Mouse (Mus musculus) liver, adult 2 months (tissue): Measurements from ENCODE around the gene Crispld2. TPM values are rescaled to one million over a fixed set of nuclear protein-coding genes. Genes with fewer than 3 reads are reported as not detected.

Experiments
- DNase-seq: peaks from one replicate; pipeline ENCODE4 v3.0.0-alpha.2; 2011; ENCODE audit warnings: low read depth, low spot score; ENCODE audit errors: extremely low read depth
- H3K27ac ChIP-seq: fragments of 200-500 bp; replicated peaks from 2 replicates; pipeline ENCODE4 v1.5.1; 2012; ENCODE audit warnings: low read depth, mild to moderate bottlenecking, control low read depth, inconsistent platforms, low read length; ENCODE audit not compliant: insufficient read depth
- H3K27me3 ChIP-seq: fragments of 200-500 bp; 2 replicates; pipeline ENCODE4 v1.6.1; 2012; ENCODE audit warnings: mild to moderate bottlenecking, moderate library complexity, low read length, inconsistent platforms; ENCODE audit not compliant: control insufficient read depth, insufficient read depth
- H3K36me3 ChIP-seq: fragments of 200-500 bp; 2 replicates; pipeline ENCODE4 v1.6.1; 2012; ENCODE audit warnings: low read length, inconsistent platforms; ENCODE audit not compliant: control insufficient read depth, insufficient read depth
- H3K4me1 ChIP-seq: fragments of 200-500 bp; 2 replicates; pipeline ENCODE4 v1.6.1; 2011; ENCODE audit warnings: low read length; ENCODE audit not compliant: control insufficient read depth, insufficient read depth
- H3K4me3 ChIP-seq: fragments of 200-500 bp; 2 replicates; pipeline ENCODE4 v1.5.1; 2011; ENCODE audit warnings: low read depth, mild to moderate bottlenecking, control low read depth, low read length, moderate library complexity; ENCODE audit not compliant: insufficient read depth
- H3K79me2 ChIP-seq: fragments of 200-500 bp; 2 replicates; pipeline ENCODE4 v1.6.1; 2012; ENCODE audit warnings: inconsistent platforms, mild to moderate bottlenecking, low read length, moderate library complexity; ENCODE audit not compliant: control insufficient read depth, insufficient read depth
- H3K9ac ChIP-seq: fragments of 200-500 bp; 2 replicates; pipeline ENCODE4 v1.6.1; 2012; ENCODE audit warnings: low read depth, mild to moderate bottlenecking, control low read depth, inconsistent platforms, low read length
- CTCF ChIP-seq: fragments of 200-500 bp; IDR thresholded peaks from 2 replicates; pipeline ENCODE4 v1.5.1; 2011; ENCODE audit warnings: low read depth, low read length, control low read depth
- POLR2A ChIP-seq: fragments of 200-500 bp; IDR thresholded peaks from 2 replicates; pipeline ENCODE4 v1.6.1; 2011; ENCODE audit warnings: low read length, control low read depth; ENCODE audit not compliant: insufficient read depth; ENCODE audit errors: extremely low read depth
- whole genome bisulfite sequencing: fragments of 180-500 bp; shearing (Covaris S2); methylation state at CpG from one replicate; pipeline ENCODE4 v1.1.7; 2018; 5-methylcytosine and 5-hydroxymethylcytosine counted together
- polyA plus RNA-seq: library from polyadenylated mRNA; depleted of rRNA; stranded (reverse); fragments of >200 nt; gene quantifications from 2 replicates; pipeline ENCODE4 v1.2.3, GENCODE M21; 2012
- total RNA-seq: library from RNA; depleted of rRNA; stranded (reverse); fragments of >200 nt; gene quantifications from 2 replicates; pipeline ENCODE4 v1.2.3, GENCODE M21; 2014

Crispld2 gene
- total and polyA plus RNA-seq, 2 experiments: 0.28 to 0.72 TPM

- no peaks in the 10 kb centered on the region for H3K79me2 ChIP-seq
- H3K36me3 ChIP-seq: no peaks in the 10 kb centered on the region
- H3K27me3 ChIP-seq: no peaks in the 10 kb centered on the region
- no peaks in the 10 kb centered on the region for H3K4me1 ChIP-seq
- H3K27ac ChIP-seq: no peak overlapping the region
- no peak overlapping the region for H3K9ac ChIP-seq
- 87% methylated on average over 8 of the region's 8 CpGs for WGBS
- TF ChIP-seq POLR2A (no peak), CTCF (no peak)
- no peak for DNase-seq
- no peak overlapping the region for H3K4me3 ChIP-seq
These were observed 45.4 kb downstream of the Crispld2 start for GRCm38 (mm10) chr8:120037611-120038010.

- TF ChIP-seq POLR2A: no peak
- TF ChIP-seq CTCF: no peak
- 93% methylated on average over 12 of the region's 12 CpGs for WGBS
- H3K27me3 ChIP-seq: no peaks in the 10 kb centered on the region
These were observed 46.5 kb downstream of the Crispld2 start for GRCm38 (mm10) chr8:120038741-120039140.

GRCm38 (mm10) chr8:120039313-120039919, 47.2 kb downstream of the Crispld2 start:
- Histone ChIP-seq H3K4me1 (no peaks in the 10 kb centered on the region), H3K36me3 (no peaks in the 10 kb centered on the region), H3K27me3 (no peaks in the 10 kb centered on the region), H3K27ac (no peak overlapping the region), H3K9ac (no peak overlapping the region), H3K4me3 (no peak overlapping the region), H3K79me2 (no peaks in the 10 kb centered on the region)
- DNase-seq: no peak
- WGBS: 84% methylated on average over 11 of the region's 11 CpGs
- no peak for TF ChIP-seq POLR2A
- TF ChIP-seq CTCF: no peak

More at GRCm38 (mm10) chr8:120038741-120039140, 46.5 kb downstream of the Crispld2 start:
- Histone ChIP-seq H3K79me2 (no peaks in the 10 kb centered on the region), H3K4me3 (no peak overlapping the region), H3K36me3 (no peaks in the 10 kb centered on the region), H3K4me1 (no peaks in the 10 kb centered on the region), H3K9ac (no peak overlapping the region), H3K27ac (no peak overlapping the region)
- DNase-seq: no peak

- peak; percentile 62 for DNase-seq
- no peak overlapping the region for H3K27ac ChIP-seq
- H3K4me3 ChIP-seq: no peak overlapping the region
- H3K27me3 ChIP-seq: no peaks in the 10 kb centered on the region
- no peak for TF ChIP-seq POLR2A
- TF ChIP-seq CTCF: no peak
- H3K9ac ChIP-seq: no peak overlapping the region
- no peaks in the 10 kb centered on the region for H3K36me3 ChIP-seq
- 63% methylated on average over 1 of the region's 1 CpGs for WGBS
- H3K79me2 ChIP-seq: no peaks in the 10 kb centered on the region
- H3K4me1 ChIP-seq: no peaks in the 10 kb centered on the region
These were observed 48.6 kb downstream of the Crispld2 start for GRCm38 (mm10) chr8:120040861-120041260.

GRCm38 (mm10) chr8:120042542-120043312, 50.5 kb downstream of the Crispld2 start:
- H3K79me2 ChIP-seq: no peaks in the 10 kb centered on the region
- H3K4me3 ChIP-seq: no peak overlapping the region
- DNase-seq: peak; percentile 82
- H3K27ac ChIP-seq: no peak overlapping the region
- H3K9ac ChIP-seq: no peak overlapping the region
- WGBS: 54% methylated on average over 10 of the region's 10 CpGs
- no peaks in the 10 kb centered on the region for H3K36me3 ChIP-seq
- TF ChIP-seq CTCF: no peak
- TF ChIP-seq POLR2A: no peak
- H3K27me3 ChIP-seq: no peaks in the 10 kb centered on the region
- no peaks in the 10 kb centered on the region for H3K4me1 ChIP-seq

- Histone ChIP-seq H3K79me2 (no peaks in the 10 kb centered on the region), H3K4me1 (no peaks in the 10 kb centered on the region), H3K27ac (no peak overlapping the region), H3K9ac (no peak overlapping the region), H3K4me3 (no peak overlapping the region), H3K36me3 (no peaks in the 10 kb centered on the region), H3K27me3 (no peaks in the 10 kb centered on the region)
- DNase-seq: no peak
- no peak for TF ChIP-seq POLR2A
- TF ChIP-seq CTCF: no peak
- 95% methylated on average over 8 of the region's 8 CpGs for whole genome bisulfite sequencing
These were observed 52.7 kb downstream of the Crispld2 start for GRCm38 (mm10) chr8:120044907-120045306.
